Mouse (Mus musculus) cortical plate, adult 2 months (tissue): Measurements from ENCODE around the gene Mlip.

Experiments used
- CTCF ChIP-seq: fragments of 200-500 bp; IDR thresholded peaks from 2 replicates; pipeline ENCODE4 v1.5.1; 2011; ENCODE audit warnings: mild to moderate bottlenecking, control low read depth, low read length; ENCODE audit not compliant: insufficient read depth; ENCODE audit errors: extremely low read depth
- POLR2A ChIP-seq: fragments of 200-500 bp; IDR thresholded peaks from 2 replicates; pipeline ENCODE4 v1.6.1; 2011; ENCODE audit warnings: mild to moderate bottlenecking, low read length, control low read depth; ENCODE audit not compliant: insufficient read depth; ENCODE audit errors: extremely low read depth

- TF ChIP-seq CTCF (no peak), POLR2A (no peak)
Measured at GRCm38 (mm10) chr9:77377696-77378095, 24.9 kb upstream of the Mlip start.
